In genomic region chr8:47298460-47298859, GRCm38 (mm10) we compare ENCODE assay signal across 19 mouse cellular contexts.
DNase-seq lines count a peak whose midpoint lies in the region; ATAC-seq and TF ChIP-seq lines count a peak whose summit lies in the region.
"Had no signal": no experiment of that assay in that cellular context is flagged by ENCODE, and none has a peak within 500 bp of the region (broad histone marks: within the 10 kb centered on the region; RNA-seq: fewer than 3 reads in every experiment).

No protein-coding gene starts in this region.

- H3K36me3 ChIP-seq in liver, adult 2 months (ENCODE audit: control insufficient read depth, insufficient read depth, low read length), result no peaks in the 10 kb centered on the region
- H3K36me3 ChIP-seq in liver, embryonic 12.5 days, result no peaks in the 10 kb centered on the region
- no peaks in the 10 kb centered on the region for H3K36me3 ChIP-seq in CH12.LX (replicated peaks in 1 of 2; ENCODE audit: control insufficient read depth in 1 of 2, insufficient read depth in 1 of 2, low read length in 1 of 2)
- H3K36me3 ChIP-seq: G1E had no signal

- H3K27me3 ChIP-seq in liver, adult 2 months (ENCODE audit: control insufficient read depth, insufficient read depth, low read length), result no peaks in the 10 kb centered on the region
- H3K27me3 ChIP-seq in liver, embryonic 12.5 days (replicated peaks), result no peaks in the 10 kb centered on the region
- H3K27me3 ChIP-seq in CH12.LX (replicated peaks), result no peaks in the 10 kb centered on the region
- H3K27me3 ChIP-seq: Patski had no signal

- no peaks in the 10 kb centered on the region for H3K4me1 ChIP-seq in liver, adult 2 months (ENCODE audit: control insufficient read depth, insufficient read depth, low read length)
- no peaks in the 10 kb centered on the region for H3K4me1 ChIP-seq in liver, embryonic 12.5 days
- H3K4me1 ChIP-seq in CH12.LX (ENCODE audit: control insufficient read depth in 1 of 2, insufficient read depth in 2 of 2), result peaks cover 3 to 28% of the 10 kb centered on the region in 2 experiments; a peak in 2 of 4 replicates

- H3K9me3 ChIP-seq in liver, embryonic 12.5 days (replicated peaks), result no peaks in the 10 kb centered on the region
- no peaks in the 10 kb centered on the region for H3K9me3 ChIP-seq in CH12.LX (replicated peaks; ENCODE audit: low read length)
- H3K9me3 ChIP-seq: G1E had no signal

- peak; percentile 10 for DNase-seq in liver, adult 2 months (ENCODE audit: extremely low read depth, low read depth, low spot score)
- DNase-seq in CH12.LX (ENCODE audit: extremely low read depth), result peak; percentile 22
- no peak for DNase-seq in left cerebral cortex, postnatal 25 days (ENCODE audit: low spot score in 2 of 2)
- DNase-seq: adrenal gland, adult 2 months; adrenal gland, adult 8-10 months; adrenal gland, postnatal 10 days; adrenal gland, postnatal 14 days; adrenal gland, postnatal 25 days; adrenal gland, postnatal 36 days; B cell, adult 2 months; cerebellum, adult 11 months; cerebellum, adult 11-12 months; cerebellum, adult 18-20 months; cerebellum, adult 2 months had no signal

- H3K79me2 ChIP-seq in liver, adult 2 months (ENCODE audit: control insufficient read depth, insufficient read depth, low read length), result no peaks in the 10 kb centered on the region
- H3K79me2 ChIP-seq in CH12.LX (replicated peaks; ENCODE audit: control insufficient read depth, extremely low read depth, insufficient read depth, poor library complexity, severe bottlenecking), result no peaks in the 10 kb centered on the region

- WGBS in liver, adult 2 months, result 68% methylated on average over 3 of the region's 3 CpGs
- 71% methylated on average over 3 of the region's 3 CpGs for WGBS in liver, embryonic 12.5 days (ENCODE audit: insufficient replicate concordance)

- dilution Hi-C loops in CH12.LX (cut with MboI; ENCODE audit: extremely low pct_ligation_motif_present, extremely low pct_unique_long_range_greater_than_20kb, low sequenced_read_pairs), result no loop called here

- peak; percentile 57 for TF ChIP-seq EP300 in CH12.LX (IDR thresholded peaks at IDR 0.05; ENCODE audit: low read length)

- intact Hi-C loops in left cerebral cortex, postnatal 25 days (cut with DNase I), result no loop called here

- H3K4me2 ChIP-seq in liver, embryonic 12.5 days, result no peak overlapping the region
- no peak overlapping the region for H3K4me2 ChIP-seq in CH12.LX (ENCODE audit: insufficient read depth, low read depth, poor library complexity, severe bottlenecking)

- ATAC-seq in liver, embryonic 12.5 days, result no peak
- ATAC-seq: activated CD4-positive, CD25-positive, alpha-beta regulatory T cell, adult 4 months; CD4-positive, CD25-positive, alpha-beta regulatory T cell, adult 4 months; Patski had no signal

- H3K27ac ChIP-seq in liver, adult 2 months (replicated peaks; ENCODE audit: insufficient read depth, low read depth, low read length), result no peak overlapping the region
- no peak overlapping the region for H3K27ac ChIP-seq in liver, embryonic 12.5 days
- H3K27ac ChIP-seq in CH12.LX (ENCODE audit: insufficient read depth, low read depth), result no peak overlapping the region

- no peak overlapping the region for H3K4me3 ChIP-seq in liver, adult 2 months (ENCODE audit: insufficient read depth, low read depth, low read length)
- H3K4me3 ChIP-seq in liver, embryonic 12.5 days, result no peak overlapping the region
- H3K4me3 ChIP-seq in CH12.LX (replicated peaks in 1 of 3; ENCODE audit: low read depth in 2 of 3, low read length in 2 of 3, poor library complexity in 1 of 3), result no peak overlapping the region

- H3K9ac ChIP-seq in liver, adult 2 months (ENCODE audit: low read depth, low read length), result no peak overlapping the region
- no peak overlapping the region for H3K9ac ChIP-seq in liver, embryonic 12.5 days
- H3K9ac ChIP-seq in CH12.LX (ENCODE audit: insufficient read depth, low read depth), result no peak overlapping the region

- TF ChIP-seq CTCF in liver, adult 2 months (IDR thresholded peaks at IDR 0.05; ENCODE audit: low read depth, low read length), result no peak
- no peak for TF ChIP-seq CTCF in CH12.LX (conservative IDR thresholded peaks at IDR 0.05 in 1 of 2, IDR thresholded peaks at IDR 0.05 in 1 of 2; ENCODE audit: low read depth in 2 of 2, low read length in 2 of 2)

- in situ Hi-C loops in CH12.LX (cut with MboI; ENCODE audit: low pct_ligation_motif_present, low pct_unique_long_range_greater_than_20kb, low sequenced_read_pairs), result no loop called here

- no peak for TF ChIP-seq POLR2A in liver, adult 2 months (IDR thresholded peaks at IDR 0.05; ENCODE audit: extremely low read depth, insufficient read depth, low read length)
- no peak for TF ChIP-seq POLR2A in CH12.LX (IDR thresholded peaks at IDR 0.05; ENCODE audit: low read depth, low read length)

- TF ChIP-seq RAD21 in CH12.LX (IDR thresholded peaks at IDR 0.05; ENCODE audit: low read depth, low read length), result no peak

TF ChIP-seq in CH12.LX, 34 proteins besides CTCF, POLR2A, EP300 and RAD21:
- peak; percentile 67; the same call in 1 of the 2 replicates for TF ChIP-seq JUN (IDR thresholded peaks at IDR 0.05; ENCODE audit: insufficient read depth, low read depth, low read length)
- peak; percentile 43; the same call in 1 of the 2 replicates for TF ChIP-seq JUND (conservative IDR thresholded peaks at IDR 0.05; ENCODE audit: low read depth, low read length)
- TF ChIP-seq MXI1 (IDR thresholded peaks at IDR 0.05; ENCODE audit: low read depth, low read length), result no peak

Comparison
In these comparisons a context has a peak if more than half of its experiments do, and no peak if none do; other contexts are left out.
1. DNase-seq: peak in liver, adult 2 months (single experiment) and CH12.LX (single experiment); none in left cerebral cortex, postnatal 25 days (0 of 2).